Mouse (Mus musculus) cerebellum, adult 2 months (tissue): ENCODE results near the gene Gm3238. TPM values are rescaled to one million over a fixed set of nuclear protein-coding genes. Genes with fewer than 3 reads are reported as not detected.
"Not testable (repeated sequence)": the region's sequence is repeated elsewhere in the genome, so short reads cannot be mapped to it uniquely, and the experiment has no call there.

ENCODE experiments used
- DNase-seq, 2 experiments: peaks; one replicate each; pipeline ENCODE4 v3.0.0; 2021
- H3K27ac ChIP-seq: fragments of 200-500 bp; 2 replicates; pipeline ENCODE4 v1.5.1; 2012; ENCODE audit warnings: low read length, control low read depth, inconsistent platforms; ENCODE audit not compliant: insufficient read depth
- H3K27me3 ChIP-seq: fragments of 200-500 bp; 2 replicates; pipeline ENCODE4 v1.6.1; 2012; ENCODE audit warnings: inconsistent platforms, mild to moderate bottlenecking, low read length, moderate library complexity; ENCODE audit not compliant: control insufficient read depth, insufficient read depth
- H3K4me1 ChIP-seq: fragments of 200-500 bp; 2 replicates; pipeline ENCODE4 v1.6.1; 2011; ENCODE audit warnings: low read length; ENCODE audit not compliant: control insufficient read depth, insufficient read depth
- H3K4me3 ChIP-seq: fragments of 200-500 bp; replicated peaks from 2 replicates; pipeline ENCODE3; 2011; ENCODE audit warnings: mild to moderate bottlenecking, low read depth, low read length, control low read depth; ENCODE audit not compliant: insufficient read depth
- CTCF ChIP-seq: fragments of 200-500 bp; IDR thresholded peaks from 2 replicates; pipeline ENCODE4 v1.5.1; 2011; ENCODE audit warnings: low read depth, mild to moderate bottlenecking, control low read depth, low read length, moderate library complexity, borderline replicate concordance; ENCODE audit not compliant: insufficient read depth
- POLR2A ChIP-seq: fragments of 200-500 bp; IDR thresholded peaks from 2 replicates; pipeline ENCODE4 v1.6.1; 2011; ENCODE audit warnings: low read length, control low read depth, borderline replicate concordance; ENCODE audit not compliant: insufficient read depth
- WGBS: fragments of 180-500 bp; shearing (Covaris S2); methylation state at CpG from one replicate; pipeline ENCODE4 v1.1.7; 2018; 5-methylcytosine and 5-hydroxymethylcytosine counted together
- polyA plus RNA-seq: library from polyadenylated mRNA; depleted of rRNA; stranded (reverse); fragments of >200 nt; gene quantifications from 2 replicates; pipeline ENCODE4 v1.2.3, GENCODE M21; 2012

Gene Gm3238
- polyA plus RNA-seq, 1 experiment, result not detected

DNA sequence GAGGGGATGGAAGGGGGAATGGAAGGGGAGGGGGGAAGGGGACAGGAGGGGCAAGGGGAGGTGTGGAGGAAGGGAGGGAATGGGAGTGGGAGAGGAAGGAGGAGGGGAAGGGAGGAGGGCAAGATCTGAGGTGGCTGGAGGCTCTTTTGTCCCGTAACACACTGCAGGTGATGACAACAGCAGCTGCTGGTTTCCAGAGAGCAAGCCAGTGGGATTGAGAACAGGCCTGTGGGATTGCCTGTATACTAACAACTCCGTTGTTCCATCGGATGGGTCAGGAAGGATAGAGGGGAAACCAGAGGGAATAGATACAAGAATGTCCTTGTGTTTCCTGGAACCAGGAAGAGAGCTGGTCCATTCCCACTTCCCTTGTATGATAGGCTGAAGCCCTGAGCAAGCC, 26.6 kb upstream of the Gm3238 start:
- TF ChIP-seq POLR2A (no peak), CTCF (no peak)
- Histone ChIP-seq H3K27ac (no peak overlapping the region), H3K4me3 (no peak overlapping the region), H3K4me1 (no peaks in the 10 kb centered on the region), H3K27me3 (no peaks in the 10 kb centered on the region)
- no peak for DNase-seq
- 39% methylated on average over 3 of the region's 3 CpGs for WGBS

DNA sequence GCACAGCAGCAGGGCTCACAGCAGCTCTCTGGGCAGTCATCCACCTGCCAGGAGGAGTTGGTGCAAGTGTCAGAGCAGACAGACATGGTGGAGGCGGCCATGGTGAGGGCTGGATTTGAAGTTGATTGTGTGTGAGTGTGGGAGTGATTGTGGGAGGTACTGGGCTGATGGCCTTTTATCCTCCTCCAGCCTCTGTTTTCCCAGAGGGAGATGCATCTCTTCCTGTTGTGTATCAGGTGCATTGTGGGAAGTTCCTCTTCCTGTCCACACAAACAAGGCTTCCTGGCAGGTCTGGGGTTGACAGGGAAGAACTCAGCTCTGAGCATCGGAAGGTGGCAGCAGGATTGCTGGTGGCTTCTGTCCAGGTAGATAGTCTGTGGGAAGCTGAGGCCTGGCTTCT, 23.9 kb upstream of the Gm3238 start, which contains the start of gene Gm9639:
Gm9639 (minus strand) TSS at position 101 of the 400 bp plus-strand sequence.
- TF ChIP-seq POLR2A, result no peak
- TF ChIP-seq CTCF, result no peak
- 44% methylated on average over 2 of the region's 2 CpGs for WGBS
- DNase-seq, result no peak
- H3K27ac ChIP-seq, result no peak within 1 kb of the TSS
- no peaks in the 10 kb centered on the region for H3K27me3 ChIP-seq
- H3K4me3 ChIP-seq, result no peak within 1 kb of the TSS
- H3K4me1 ChIP-seq, result no peaks in the 10 kb centered on the region

DNA sequence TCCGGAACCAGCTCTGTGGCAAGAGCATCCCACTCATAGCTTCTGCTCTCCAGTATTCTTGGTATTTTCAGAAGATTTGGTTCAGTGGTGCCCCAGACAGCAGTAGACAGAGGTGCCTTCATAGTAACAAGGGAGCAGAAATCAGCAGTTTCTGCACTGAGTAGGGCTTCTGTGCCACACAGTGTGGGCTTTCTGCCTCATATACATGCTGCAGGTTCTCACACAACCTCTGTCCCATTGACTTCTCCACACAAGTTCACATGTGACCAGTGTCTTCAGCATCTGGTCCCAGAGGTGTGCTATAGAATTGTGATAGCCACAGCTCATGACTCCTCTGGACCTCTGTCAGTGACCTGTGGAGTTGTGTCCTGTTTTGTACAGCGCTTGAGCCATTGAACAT, 17.5 kb upstream of the Gm3238 start:
- 90% methylated on average over 2 of the region's 2 CpGs for WGBS
- Histone ChIP-seq H3K27me3 (no peaks in the 10 kb centered on the region), H3K27ac (no peak overlapping the region), H3K4me3 (no peak overlapping the region), H3K4me1 (no peaks in the 10 kb centered on the region)
- TF ChIP-seq CTCF (no peak), POLR2A (no peak)
- no peak for DNase-seq

DNA sequence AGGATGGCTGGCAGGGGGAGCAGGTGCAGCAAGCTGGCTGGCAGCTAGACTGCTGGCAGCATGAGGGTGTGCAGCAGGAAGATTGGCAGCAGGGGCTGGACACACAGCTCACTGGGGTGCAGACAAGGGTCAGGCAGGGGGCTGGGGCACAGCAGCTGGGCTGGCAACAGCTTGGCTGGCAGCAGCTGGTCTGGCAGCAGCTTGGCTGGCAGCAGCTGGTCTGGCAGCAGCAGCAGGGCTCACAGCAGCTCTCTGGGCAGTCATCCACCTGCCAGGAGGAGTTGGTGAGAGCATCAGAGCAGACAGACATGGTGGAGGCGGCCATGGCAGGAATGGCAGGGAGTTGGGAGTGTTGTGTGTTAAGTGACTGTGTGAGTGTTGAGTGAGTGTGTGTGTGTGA, 16.8 kb upstream of the Gm3238 start, which contains the start of gene Gm7137:
Gm7137 (minus strand) TSS at position 325 of the 400 bp plus-strand sequence.
- not testable (repeated sequence) for DNase-seq, H3K27ac ChIP-seq, H3K27me3 ChIP-seq, H3K4me3 ChIP-seq, H3K4me1 ChIP-seq
- WGBS, result 35% methylated on average over 1 of the region's 1 CpGs

DNA sequence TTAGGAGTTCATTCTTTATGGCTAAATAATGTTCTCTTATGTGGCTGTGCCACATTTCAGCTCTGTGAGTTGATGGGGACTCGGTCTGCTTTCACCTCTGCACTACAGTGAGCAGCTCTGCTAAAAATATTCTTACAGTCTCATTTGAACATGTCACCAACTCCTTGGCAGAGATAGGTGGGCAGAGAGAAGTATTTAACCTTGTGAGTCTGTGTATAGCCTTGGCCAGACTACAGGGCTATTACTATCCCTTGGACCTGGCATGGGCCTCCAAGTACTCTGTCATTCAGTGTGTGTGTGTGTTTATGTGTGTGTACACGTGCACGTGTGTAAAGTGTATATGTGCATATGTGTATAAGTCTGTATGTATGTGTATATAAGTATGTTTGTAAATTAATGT, 12.3 kb upstream of the Gm3238 start:
- not testable (repeated sequence) for H3K27ac ChIP-seq, H3K4me3 ChIP-seq, H3K27me3 ChIP-seq, H3K4me1 ChIP-seq, DNase-seq
- WGBS, result 95% methylated on average over 3 of the region's 3 CpGs

DNA sequence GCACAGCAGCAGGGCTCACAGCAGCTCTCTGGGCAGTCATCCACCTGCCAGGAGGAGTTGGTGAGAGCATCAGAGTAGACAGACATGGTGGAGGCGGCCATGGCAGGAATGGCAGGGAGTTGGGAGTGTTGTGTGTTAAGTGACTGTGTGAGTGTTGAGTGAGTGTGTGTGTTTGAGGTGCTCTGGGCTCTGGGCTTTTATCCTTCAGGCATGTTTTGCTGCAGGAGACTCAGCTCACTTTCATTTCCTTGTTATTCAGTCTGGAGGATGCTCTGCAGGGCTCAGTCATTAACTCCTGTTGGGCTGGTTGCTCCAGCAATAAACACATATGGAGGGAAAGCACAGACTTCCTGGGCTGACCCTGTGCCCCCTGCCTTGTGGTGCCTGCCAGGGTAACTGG, 11.3 kb upstream of the Gm3238 start, which contains the start of gene Gm3250:
Gm3250 (minus strand) TSS at position 101 of the 400 bp plus-strand sequence.
- not testable (repeated sequence) for H3K4me3 ChIP-seq, DNase-seq, H3K4me1 ChIP-seq, H3K27ac ChIP-seq, H3K27me3 ChIP-seq
- 43% methylated on average over 1 of the region's 1 CpGs for WGBS

DNA sequence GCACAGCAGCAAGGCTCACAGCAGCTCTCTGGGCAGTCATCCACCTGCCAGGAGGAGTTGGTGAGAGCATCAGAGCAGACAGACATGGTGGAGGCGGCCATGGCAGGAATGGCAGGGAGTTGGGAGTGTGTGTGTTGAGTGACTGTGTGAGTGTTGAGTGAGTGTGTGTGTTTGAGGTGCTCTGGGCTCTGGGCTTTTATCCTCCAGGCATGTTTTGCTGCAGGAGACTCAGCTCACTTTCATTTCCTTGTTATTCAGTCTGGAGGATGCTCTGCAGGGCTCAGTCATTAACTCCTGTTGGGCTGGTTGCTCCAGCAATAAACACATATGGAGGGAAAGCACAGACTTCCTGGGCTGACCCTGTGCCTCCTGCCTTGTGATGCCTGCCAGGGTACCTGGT, 5.7 kb upstream of the Gm3238 start, which contains the start of gene Gm7138:
Gm7138 (minus strand) TSS at position 101 of the 400 bp plus-strand sequence.
- not testable (repeated sequence) for H3K4me1 ChIP-seq, DNase-seq, H3K4me3 ChIP-seq, H3K27me3 ChIP-seq, H3K27ac ChIP-seq
- 45% methylated on average over 1 of the region's 1 CpGs for WGBS

DNA sequence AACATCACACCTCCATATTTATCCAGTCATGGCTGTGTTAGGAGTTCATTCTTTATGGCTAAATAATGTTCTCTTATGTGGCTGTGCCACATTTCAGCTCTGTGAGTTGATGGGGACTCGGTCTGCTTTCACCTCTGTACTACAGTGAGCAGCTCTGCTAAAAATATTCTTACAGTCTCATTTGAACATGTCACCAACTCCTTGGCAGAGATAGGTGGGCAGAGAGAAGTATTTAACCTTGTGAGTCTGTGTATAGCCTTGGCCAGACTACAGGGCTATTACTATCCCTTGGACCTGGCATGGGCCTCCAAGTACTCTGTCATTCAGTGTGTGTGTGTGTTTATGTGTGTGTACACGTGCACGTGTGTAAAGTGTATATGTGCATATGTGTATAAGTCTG, 1.0 kb upstream of the Gm3238 start:
- H3K4me1 ChIP-seq, H3K27ac ChIP-seq, H3K27me3 ChIP-seq, DNase-seq, H3K4me3 ChIP-seq: not testable (repeated sequence)
- WGBS, result 77% methylated on average over 1 of the region's 3 CpGs

DNA sequence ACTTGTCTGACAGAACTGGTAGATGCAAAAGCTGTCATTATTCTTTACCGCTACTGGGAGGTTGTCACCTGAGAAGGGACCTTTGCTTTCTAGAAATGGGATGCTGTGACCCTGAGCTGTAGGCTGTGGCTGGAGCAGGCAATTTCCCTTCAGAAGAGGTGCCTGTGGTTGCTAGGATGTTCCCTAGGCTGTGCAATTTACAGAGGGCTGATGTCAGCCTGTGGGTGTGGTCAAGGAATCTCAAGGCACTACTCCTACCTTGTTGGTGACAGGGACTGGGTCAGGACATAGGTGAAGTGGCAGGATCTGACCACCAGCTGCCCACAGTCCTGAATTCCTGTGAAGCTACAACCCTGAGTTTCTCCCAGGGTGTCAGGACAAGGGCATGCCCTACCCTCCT, 1.4 kb downstream of the Gm3238 start:
- no peak overlapping the region for H3K27ac ChIP-seq
- TF ChIP-seq POLR2A, result no peak
- TF ChIP-seq CTCF, result no peak
- no peaks in the 10 kb centered on the region for H3K27me3 ChIP-seq
- H3K4me3 ChIP-seq, result no peak overlapping the region
- DNase-seq, result no peak
- H3K4me1 ChIP-seq, result no peaks in the 10 kb centered on the region
- WGBS, result 96% methylated on average over 1 of the region's 1 CpGs

DNA sequence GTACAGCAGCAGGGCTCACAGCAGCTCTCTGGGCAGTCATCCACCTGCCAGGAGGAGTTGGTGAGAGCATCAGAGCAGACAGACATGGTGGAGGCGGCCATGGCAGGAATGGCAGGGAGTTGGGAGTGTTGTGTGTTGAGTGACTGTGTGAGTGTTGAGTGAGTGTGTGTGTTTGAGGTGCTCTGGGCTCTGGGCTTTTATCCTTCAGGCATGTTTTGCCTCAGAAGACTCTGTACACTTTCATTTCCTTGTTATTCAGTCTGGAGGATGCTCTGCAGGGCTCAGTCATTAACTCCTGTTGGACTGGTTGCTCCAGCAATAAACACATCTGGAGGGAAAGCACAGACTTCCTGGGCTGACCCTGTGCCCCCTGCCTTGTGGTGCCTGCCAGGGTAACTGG, 11.5 kb downstream of the Gm3238 start, which contains the start of gene Gm3233:
Gm3233 (minus strand) TSS at position 101 of the 400 bp plus-strand sequence.
- WGBS, result 33% methylated on average over 1 of the region's 1 CpGs
- not testable (repeated sequence) for H3K27ac ChIP-seq, H3K27me3 ChIP-seq, H3K4me3 ChIP-seq, DNase-seq, H3K4me1 ChIP-seq
